Mouse (Mus musculus): ENCODE results near the gene Tmem143.
"Not testable (repeated sequence)": the region's sequence is repeated elsewhere in the genome, so short reads cannot be mapped to it uniquely, and the experiment has no call there.

The Tmem143 gene

GRCm38 (mm10) chr7:45896517-45897257 is at the start of gene Tmem143, which contains the start of gene Syngr4:
Gene Tmem143, plus strand, starts transcription at chr7:45896941.
Gene Syngr4, minus strand, starts transcription at chr7:45896714.
- DNase-seq (ENCODE audit: low spot score in 2 of 2): peak; percentile 95 to 97

- DNase-seq (ENCODE audit: low spot score in 2 of 2): no peak
These were observed 48.2 kb upstream of the Tmem143 start for GRCm38 (mm10) chr7:45848447-45849027.

- DNase-seq (ENCODE audit: low spot score in 2 of 2): no peak
These were observed 46.1 kb upstream of the Tmem143 start for GRCm38 (mm10) chr7:45850661-45851060.

- no peak for DNase-seq (ENCODE audit: low spot score in 2 of 2)
These were observed 43.7 kb upstream of the Tmem143 start for GRCm38 (mm10) chr7:45853089-45853488.

GRCm38 (mm10) chr7:45856950-45857901 is 39.5 kb upstream of the Tmem143 start:
- no peak for DNase-seq (ENCODE audit: low spot score in 2 of 2)

GRCm38 (mm10) chr7:45859008-45859407 is 37.7 kb upstream of the Tmem143 start:
- DNase-seq (ENCODE audit: low spot score in 2 of 2): no peak

GRCm38 (mm10) chr7:45862804-45863203 is 33.9 kb upstream of the Tmem143 start:
- DNase-seq (ENCODE audit: low spot score in 2 of 2): no peak

- no peak for DNase-seq (ENCODE audit: low spot score in 2 of 2)
These were observed 32.3 kb upstream of the Tmem143 start for GRCm38 (mm10) chr7:45864435-45864834.

GRCm38 (mm10) chr7:45865925-45866910 is 30.5 kb upstream of the Tmem143 start:
- DNase-seq (ENCODE audit: low spot score in 2 of 2): peak; percentile 87 to 90

- no peak for DNase-seq (ENCODE audit: low spot score in 2 of 2)
These were observed 28.9 kb upstream of the Tmem143 start for GRCm38 (mm10) chr7:45867871-45868270.

- DNase-seq (ENCODE audit: low spot score in 2 of 2): no peak
These were observed 27.6 kb upstream of the Tmem143 start for GRCm38 (mm10) chr7:45869107-45869670.

GRCm38 (mm10) chr7:45869787-45870186 is 27.0 kb upstream of the Tmem143 start:
- DNase-seq (ENCODE audit: low spot score in 2 of 2): no peak

- no peak for DNase-seq (ENCODE audit: low spot score in 2 of 2)
These were observed 26.3 kb upstream of the Tmem143 start for GRCm38 (mm10) chr7:45870282-45871058.

- peak; percentile 79 to 89 for DNase-seq (ENCODE audit: low spot score in 2 of 2)
These were observed 24.1 kb upstream of the Tmem143 start, which contains the start of gene Kdelr1 for GRCm38 (mm10) chr7:45872624-45873023. Gene Kdelr1, plus strand, starts transcription at chr7:45872772.

GRCm38 (mm10) chr7:45873061-45873947 is 23.4 kb upstream of the Tmem143 start:
- peak; percentile 55 to 62 for DNase-seq (ENCODE audit: low spot score in 2 of 2)

- DNase-seq (ENCODE audit: low spot score in 2 of 2): no peak
These were observed 19.8 kb upstream of the Tmem143 start for GRCm38 (mm10) chr7:45876895-45877294.

GRCm38 (mm10) chr7:45878278-45878677 is 18.5 kb upstream of the Tmem143 start, which contains the start of gene Grin2d:
Gene Grin2d, minus strand, starts transcription at chr7:45878378.
- not testable (repeated sequence) for DNase-seq (ENCODE audit: low spot score in 2 of 2)

GRCm38 (mm10) chr7:45880531-45880930 is 16.2 kb upstream of the Tmem143 start:
- DNase-seq (ENCODE audit: low spot score in 2 of 2): no peak

GRCm38 (mm10) chr7:45881011-45881410 is 15.7 kb upstream of the Tmem143 start:
- DNase-seq (ENCODE audit: low spot score in 2 of 2): no peak

Data from urinary bladder, postnatal 36 days (tissue).